Mouse (Mus musculus): ENCODE measurements around the gene Erbb3. TPM values are rescaled to one million over a fixed set of nuclear protein-coding genes. Genes with fewer than 3 reads are reported as not detected.
"Not testable (repeated sequence)": the region's sequence is repeated elsewhere in the genome, so short reads cannot be mapped to it uniquely, and the experiment has no call there.

The Erbb3 gene
- polyA plus RNA-seq, 1 experiment from 2014 or later, result 22.3 TPM

DNA sequence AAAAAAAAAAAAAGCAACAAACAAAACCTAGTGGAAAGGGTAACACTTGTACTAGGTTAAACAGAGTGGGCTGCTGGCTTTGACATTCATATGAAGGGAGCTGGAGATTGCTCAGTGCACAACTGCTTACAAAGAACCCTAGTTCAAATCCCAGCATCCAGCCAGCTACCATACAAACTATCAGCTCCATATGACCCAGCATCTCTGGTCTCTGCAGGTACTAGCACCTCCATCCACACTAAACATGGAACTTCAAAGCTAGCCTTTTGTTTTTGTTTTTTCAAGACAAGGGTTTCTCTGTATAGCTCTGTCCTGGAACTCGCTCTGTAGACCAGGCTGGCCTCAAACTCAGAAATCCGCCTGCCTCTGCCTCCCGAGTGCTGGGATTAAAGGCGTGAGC is 33.2 kb upstream of the Erbb3 start:
- Histone ChIP-seq H3K36me3 (ENCODE audit: control insufficient read depth, insufficient read depth) (peaks cover 20% of the 10 kb centered on the region), H3K27ac (ENCODE audit: low read depth, low read length) (no peak overlapping the region), H3K4me3 (ENCODE audit: low read depth, low read length) (no peak overlapping the region), H3K4me1 (replicated peaks; ENCODE audit: control insufficient read depth, insufficient read depth, low read length) (no peaks in the 10 kb centered on the region), H3K9ac (ENCODE audit: low read depth, low read length) (no peak overlapping the region), H3K4me2 (replicated peaks; ENCODE audit: low read depth) (no peak overlapping the region), H3K9me3 (ENCODE audit: control insufficient read depth) (no peaks in the 10 kb centered on the region), H3K27me3 (replicated peaks; ENCODE audit: control insufficient read depth, insufficient read depth, low read length) (no peaks in the 10 kb centered on the region)
- WGBS, result 91% methylated on average over 4 of the region's 4 CpGs
- TF ChIP-seq CTCF (IDR thresholded peaks at IDR 0.05; ENCODE audit: low read depth), result no peak
- no peak for ATAC-seq

GRCm38 (mm10) chr10:128621986-128622520 is 32.6 kb upstream of the Erbb3 start:
- peak; percentile 35 for TF ChIP-seq CTCF (IDR thresholded peaks at IDR 0.05; ENCODE audit: low read depth)
- 72% methylated on average over 3 of the region's 3 CpGs for WGBS
- no peak for ATAC-seq
- Histone ChIP-seq H3K4me1 (replicated peaks; ENCODE audit: control insufficient read depth, insufficient read depth, low read length) (no peaks in the 10 kb centered on the region), H3K4me3 (ENCODE audit: low read depth, low read length) (no peak overlapping the region), H3K4me2 (replicated peaks; ENCODE audit: low read depth) (no peak overlapping the region), H3K27me3 (replicated peaks; ENCODE audit: control insufficient read depth, insufficient read depth, low read length) (no peaks in the 10 kb centered on the region), H3K9me3 (ENCODE audit: control insufficient read depth) (no peaks in the 10 kb centered on the region), H3K36me3 (ENCODE audit: control insufficient read depth, insufficient read depth) (peaks cover 20% of the 10 kb centered on the region), H3K9ac (ENCODE audit: low read depth, low read length) (no peak overlapping the region), H3K27ac (ENCODE audit: low read depth, low read length) (no peak overlapping the region)

- H3K4me2 ChIP-seq (replicated peaks; ENCODE audit: low read depth), result no peak overlapping the region
- TF ChIP-seq CTCF (IDR thresholded peaks at IDR 0.05; ENCODE audit: low read depth), result no peak
- H3K9me3 ChIP-seq (ENCODE audit: control insufficient read depth), result no peaks in the 10 kb centered on the region
- no peak for ATAC-seq
- no peak overlapping the region for H3K9ac ChIP-seq (ENCODE audit: low read depth, low read length)
- no peak overlapping the region for H3K27ac ChIP-seq (ENCODE audit: low read depth, low read length)
- H3K4me3 ChIP-seq (ENCODE audit: low read depth, low read length), result no peak overlapping the region
- H3K4me1 ChIP-seq (replicated peaks; ENCODE audit: control insufficient read depth, insufficient read depth, low read length), result no peaks in the 10 kb centered on the region
- H3K27me3 ChIP-seq (replicated peaks; ENCODE audit: control insufficient read depth, insufficient read depth, low read length), result no peaks in the 10 kb centered on the region
- peaks cover 20% of the 10 kb centered on the region for H3K36me3 ChIP-seq (ENCODE audit: control insufficient read depth, insufficient read depth)
Observed at GRCm38 (mm10) chr10:128620241-128620640, 30.8 kb upstream of the Erbb3 start.

- H3K4me1 ChIP-seq (replicated peaks; ENCODE audit: control insufficient read depth, insufficient read depth, low read length); H3K4me3 ChIP-seq (ENCODE audit: low read depth, low read length); H3K4me2 ChIP-seq (replicated peaks; ENCODE audit: low read depth); H3K27me3 ChIP-seq (replicated peaks; ENCODE audit: control insufficient read depth, insufficient read depth, low read length); H3K9me3 ChIP-seq (ENCODE audit: control insufficient read depth); H3K9ac ChIP-seq (ENCODE audit: low read depth, low read length); ATAC-seq; H3K27ac ChIP-seq (ENCODE audit: low read depth, low read length): not testable (repeated sequence)
- peaks cover 10% of the 10 kb centered on the region for H3K36me3 ChIP-seq (ENCODE audit: control insufficient read depth, insufficient read depth)
- WGBS, result 92% methylated on average over 5 of the region's 5 CpGs
Observed at GRCm38 (mm10) chr10:128619148-128619547, 29.7 kb upstream of the Erbb3 start.

GRCm38 (mm10) chr10:128618570-128618969 is 29.1 kb upstream of the Erbb3 start:
- Histone ChIP-seq H3K4me2 (replicated peaks; ENCODE audit: low read depth) (no peak overlapping the region), H3K4me3 (ENCODE audit: low read depth, low read length) (no peak overlapping the region), H3K9me3 (ENCODE audit: control insufficient read depth) (no peaks in the 10 kb centered on the region), H3K27ac (ENCODE audit: low read depth, low read length) (no peak overlapping the region), H3K9ac (ENCODE audit: low read depth, low read length) (no peak overlapping the region), H3K36me3 (ENCODE audit: control insufficient read depth, insufficient read depth) (peaks cover 4% of the 10 kb centered on the region), H3K4me1 (replicated peaks; ENCODE audit: control insufficient read depth, insufficient read depth, low read length) (no peaks in the 10 kb centered on the region), H3K27me3 (replicated peaks; ENCODE audit: control insufficient read depth, insufficient read depth, low read length) (no peaks in the 10 kb centered on the region)
- no peak for ATAC-seq
- WGBS, result 91% methylated on average over 1 of the region's 1 CpGs
- TF ChIP-seq CTCF (IDR thresholded peaks at IDR 0.05; ENCODE audit: low read depth), result no peak

GRCm38 (mm10) chr10:128615798-128616448 is 26.5 kb upstream of the Erbb3 start:
- H3K9me3 ChIP-seq (ENCODE audit: control insufficient read depth); H3K4me2 ChIP-seq (replicated peaks; ENCODE audit: low read depth); ATAC-seq; H3K9ac ChIP-seq (ENCODE audit: low read depth, low read length); H3K4me3 ChIP-seq (ENCODE audit: low read depth, low read length); H3K27me3 ChIP-seq (replicated peaks; ENCODE audit: control insufficient read depth, insufficient read depth, low read length); H3K4me1 ChIP-seq (replicated peaks; ENCODE audit: control insufficient read depth, insufficient read depth, low read length); H3K27ac ChIP-seq (ENCODE audit: low read depth, low read length); H3K36me3 ChIP-seq (ENCODE audit: control insufficient read depth, insufficient read depth): not testable (repeated sequence)
- 79% methylated on average over 6 of the region's 7 CpGs for WGBS

DNA sequence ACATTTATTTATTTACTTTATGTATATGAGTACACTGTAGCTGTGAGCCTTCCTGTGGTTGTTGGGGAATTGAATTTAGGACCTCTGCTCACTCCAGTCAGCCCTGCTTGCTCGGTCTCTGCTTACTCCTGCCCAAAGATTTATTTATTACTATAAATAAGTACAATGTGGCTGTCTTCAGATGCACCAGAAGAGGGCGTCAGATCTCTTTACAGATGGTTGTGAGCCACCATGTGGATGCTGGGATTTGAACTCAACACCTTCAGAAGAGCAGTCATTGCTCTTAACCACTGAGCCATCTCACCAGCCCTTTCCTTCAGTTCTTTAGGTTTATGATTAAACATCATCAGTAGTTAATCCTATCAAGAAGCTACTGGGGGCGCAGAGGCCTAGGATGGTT is 25.5 kb upstream of the Erbb3 start:
- Histone ChIP-seq H3K4me3 (ENCODE audit: low read depth, low read length) (no peak overlapping the region), H3K9me3 (ENCODE audit: control insufficient read depth) (no peaks in the 10 kb centered on the region), H3K27me3 (replicated peaks; ENCODE audit: control insufficient read depth, insufficient read depth, low read length) (no peaks in the 10 kb centered on the region), H3K36me3 (ENCODE audit: control insufficient read depth, insufficient read depth) (no peaks in the 10 kb centered on the region), H3K4me1 (replicated peaks; ENCODE audit: control insufficient read depth, insufficient read depth, low read length) (no peaks in the 10 kb centered on the region), H3K27ac (ENCODE audit: low read depth, low read length) (no peak overlapping the region), H3K4me2 (replicated peaks; ENCODE audit: low read depth) (no peak overlapping the region), H3K9ac (ENCODE audit: low read depth, low read length) (no peak overlapping the region)
- TF ChIP-seq CTCF (IDR thresholded peaks at IDR 0.05; ENCODE audit: low read depth), result peak; percentile 54
- ATAC-seq, result no peak
- 60% methylated on average over 3 of the region's 3 CpGs for WGBS

GRCm38 (mm10) chr10:128613820-128614219 is 24.4 kb upstream of the Erbb3 start:
- not testable (repeated sequence) for H3K9me3 ChIP-seq (ENCODE audit: control insufficient read depth); H3K9ac ChIP-seq (ENCODE audit: low read depth, low read length); H3K27me3 ChIP-seq (replicated peaks; ENCODE audit: control insufficient read depth, insufficient read depth, low read length); H3K36me3 ChIP-seq (ENCODE audit: control insufficient read depth, insufficient read depth); H3K4me2 ChIP-seq (replicated peaks; ENCODE audit: low read depth); ATAC-seq; H3K27ac ChIP-seq (ENCODE audit: low read depth, low read length); H3K4me3 ChIP-seq (ENCODE audit: low read depth, low read length); H3K4me1 ChIP-seq (replicated peaks; ENCODE audit: control insufficient read depth, insufficient read depth, low read length)
- WGBS, result 56% methylated on average over 4 of the region's 4 CpGs
